9 mouse cellular contexts compared by ENCODE assay signal in the genomic region with DNA sequence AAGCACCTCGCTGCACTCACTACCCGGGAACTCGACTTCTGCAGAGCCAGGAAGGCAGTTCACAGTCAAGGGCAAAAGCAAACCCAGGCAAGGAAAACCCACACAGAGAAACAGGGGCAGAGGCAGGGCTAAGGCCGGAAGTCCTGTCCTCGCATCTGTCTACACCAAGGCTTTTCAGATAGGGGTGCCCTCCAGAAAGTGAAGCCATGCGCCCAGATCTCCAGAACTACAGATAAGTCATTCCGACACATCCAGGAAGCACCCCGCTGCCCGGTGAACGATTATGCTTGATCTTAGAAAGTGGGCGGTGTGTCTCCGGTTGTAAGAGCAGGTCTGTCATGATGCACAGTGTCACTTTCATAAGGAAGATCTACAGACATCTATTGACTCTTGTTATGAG.
DNase-seq lines count a peak whose midpoint lies in the region; ATAC-seq lines count a peak whose summit lies in the region.
"Had no signal": no experiment of that assay in that cellular context is flagged by ENCODE, and none has a peak within 500 bp of the region (broad histone marks: within the 10 kb centered on the region; RNA-seq: fewer than 3 reads in every experiment).

No protein-coding gene starts in this region.

- H3K4me3 ChIP-seq in forebrain, embryonic 14.5 days (ENCODE audit: low read depth, low read length), result no peak overlapping the region
- H3K4me3 ChIP-seq in forebrain, embryonic 13.5 days, result no peak overlapping the region
- peak overlapping the region; percentile 57 for H3K4me3 ChIP-seq in lung, embryonic 16.5 days (ENCODE audit: low read length)
- H3K4me3 ChIP-seq in neural tube, embryonic 13.5 days, result peak overlapping the region; percentile 49
- H3K4me3 ChIP-seq: limb, embryonic 12.5 days had no signal

- ATAC-seq in forebrain, embryonic 14.5 days, result no peak
- ATAC-seq in forebrain, embryonic 13.5 days, result no peak
- no peak for ATAC-seq in lung, embryonic 16.5 days (ENCODE audit: low read depth)
- no peak for ATAC-seq in neural tube, embryonic 13.5 days (ENCODE audit: low read depth)
- no peak for ATAC-seq in erythroid progenitor cell, adult 5-6 weeks (replicated peaks; ENCODE audit: low FRiP score, poor library complexity, severe bottlenecking)

- H3K27ac ChIP-seq in forebrain, embryonic 14.5 days (ENCODE audit: low read depth, low read length), result no peak overlapping the region
- no peak overlapping the region for H3K27ac ChIP-seq in forebrain, embryonic 13.5 days
- no peak overlapping the region for H3K27ac ChIP-seq in lung, embryonic 16.5 days (ENCODE audit: low read length)
- no peak overlapping the region for H3K27ac ChIP-seq in neural tube, embryonic 13.5 days (replicated peaks)
- H3K27ac ChIP-seq: limb, embryonic 12.5 days had no signal

- H3K4me1 ChIP-seq in forebrain, embryonic 14.5 days (ENCODE audit: control insufficient read depth, insufficient read depth, low read length), result peaks cover 2% of the 10 kb centered on the region; the same call in 1 of the 2 replicates
- peaks cover 10% of the 10 kb centered on the region; the same call in 1 of the 2 replicates for H3K4me1 ChIP-seq in forebrain, embryonic 13.5 days
- H3K4me1 ChIP-seq in lung, embryonic 16.5 days (replicated peaks; ENCODE audit: control insufficient read depth, insufficient read depth, low read length), result peaks cover 8% of the 10 kb centered on the region; the same call in 1 of the 2 replicates
- peaks cover 29% of the 10 kb centered on the region for H3K4me1 ChIP-seq in neural tube, embryonic 13.5 days (replicated peaks)

- H3K9ac ChIP-seq in forebrain, embryonic 14.5 days (ENCODE audit: low read length), result no peak overlapping the region
- H3K9ac ChIP-seq in forebrain, embryonic 13.5 days, result no peak overlapping the region
- H3K9ac ChIP-seq in lung, embryonic 16.5 days (ENCODE audit: low read length), result peak overlapping the region; percentile 34; the same call in 1 of the 2 replicates
- H3K9ac ChIP-seq in neural tube, embryonic 13.5 days, result peak overlapping the region; percentile 77
- H3K9ac ChIP-seq: limb, embryonic 12.5 days had no signal

- no peaks in the 10 kb centered on the region for H3K27me3 ChIP-seq in forebrain, embryonic 14.5 days (replicated peaks; ENCODE audit: control insufficient read depth, insufficient read depth, low read length)
- H3K27me3 ChIP-seq in forebrain, embryonic 13.5 days, result no peaks in the 10 kb centered on the region
- H3K27me3 ChIP-seq in lung, embryonic 16.5 days (ENCODE audit: control insufficient read depth, insufficient read depth, low read depth, low read length), result no peaks in the 10 kb centered on the region
- H3K27me3 ChIP-seq in neural tube, embryonic 13.5 days, result no peaks in the 10 kb centered on the region
- H3K27me3 ChIP-seq: limb, embryonic 12.5 days had no signal

- H3K9me3 ChIP-seq in forebrain, embryonic 14.5 days (replicated peaks; ENCODE audit: control insufficient read depth, low read length), result no peaks in the 10 kb centered on the region
- H3K9me3 ChIP-seq in forebrain, embryonic 13.5 days (replicated peaks), result no peaks in the 10 kb centered on the region
- no peaks in the 10 kb centered on the region for H3K9me3 ChIP-seq in lung, embryonic 16.5 days (ENCODE audit: control insufficient read depth, low read length)
- no peaks in the 10 kb centered on the region for H3K9me3 ChIP-seq in neural tube, embryonic 13.5 days
- H3K9me3 ChIP-seq: limb, embryonic 12.5 days had no signal

- 88% methylated on average over 12 of the region's 12 CpGs for WGBS in forebrain, embryonic 14.5 days
- 87% methylated on average over 12 of the region's 12 CpGs for WGBS in forebrain, embryonic 13.5 days
- 43% methylated on average over 12 of the region's 12 CpGs for WGBS in lung, embryonic 16.5 days
- WGBS in neural tube, embryonic 13.5 days, result 75% methylated on average over 12 of the region's 12 CpGs

- peak overlapping the region; percentile 75; the same call in 1 of the 2 replicates for H3K4me2 ChIP-seq in forebrain, embryonic 14.5 days (ENCODE audit: low read length)
- H3K4me2 ChIP-seq in forebrain, embryonic 13.5 days, result no peak overlapping the region
- H3K4me2 ChIP-seq in lung, embryonic 16.5 days (ENCODE audit: low read depth, low read length), result peak overlapping the region; percentile 75
- peak overlapping the region; percentile 71 for H3K4me2 ChIP-seq in neural tube, embryonic 13.5 days

- DNase-seq in forebrain, embryonic 14.5 days (ENCODE audit: low spot score), result no peak
- DNase-seq in lung, postnatal 14 days, result no peak
- peak; percentile 54 for DNase-seq in cerebellum, adult 9-11 months
- no peak for DNase-seq in kidney, adult 18-20 months

- no peaks in the 10 kb centered on the region for H3K36me3 ChIP-seq in forebrain, embryonic 14.5 days (ENCODE audit: control insufficient read depth, insufficient read depth, low read length)
- H3K36me3 ChIP-seq in forebrain, embryonic 13.5 days (ENCODE audit: poor library complexity, severe bottlenecking), result no peaks in the 10 kb centered on the region
- H3K36me3 ChIP-seq in lung, embryonic 16.5 days (ENCODE audit: control insufficient read depth, insufficient read depth, low read length), result no peaks in the 10 kb centered on the region
- no peaks in the 10 kb centered on the region for H3K36me3 ChIP-seq in neural tube, embryonic 13.5 days
- H3K36me3 ChIP-seq: limb, embryonic 12.5 days had no signal

Comparison
In these comparisons a context has a peak if more than half of its experiments do, and no peak if none do; other contexts are left out.
1. H3K4me3 ChIP-seq: peak in lung, embryonic 16.5 days (single experiment) and neural tube, embryonic 13.5 days (single experiment); none in forebrain, embryonic 14.5 days (single experiment) and forebrain, embryonic 13.5 days (single experiment).
2. H3K9ac ChIP-seq: peak in lung, embryonic 16.5 days (single experiment) and neural tube, embryonic 13.5 days (single experiment); none in forebrain, embryonic 14.5 days (single experiment) and forebrain, embryonic 13.5 days (single experiment).